Mouse (Mus musculus) ES-CJ7 (cell line): Measurements from ENCODE around the gene Thg1l.

Source experiments
- DNase-seq: peaks from one replicate; pipeline ENCODE4 v3.0.0; 2011; ENCODE audit warnings: low read depth, low spot score

The Thg1l gene

DNA sequence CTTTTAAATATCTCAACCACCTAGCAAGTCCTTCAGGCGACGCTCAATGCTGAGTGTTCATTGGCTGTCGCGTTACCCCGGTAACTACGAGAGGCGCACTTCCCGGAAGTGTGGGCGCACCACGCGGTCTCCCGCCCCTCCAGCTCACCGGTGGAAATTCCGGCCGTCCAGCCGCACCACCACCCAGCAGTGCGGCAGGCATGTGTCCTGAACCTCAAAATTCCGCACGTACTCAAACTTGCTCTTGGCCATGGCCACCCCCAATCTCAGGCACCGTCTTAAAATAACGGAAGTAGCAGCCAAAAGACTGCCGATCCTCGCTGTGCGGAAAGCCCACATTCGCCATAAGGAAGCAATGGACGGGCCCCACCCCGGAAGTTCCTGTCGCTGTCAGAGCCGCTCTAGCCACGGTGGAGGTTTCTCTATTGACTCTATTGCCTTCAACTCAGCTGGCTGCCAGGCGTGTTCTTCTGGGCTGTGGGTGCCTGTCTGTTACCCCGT lies at the start of gene Thg1l:
Gene Thg1l (minus strand): TSS at position 368 of the 501 bp plus-strand sequence.
- peak; percentile 94 for DNase-seq

DNA sequence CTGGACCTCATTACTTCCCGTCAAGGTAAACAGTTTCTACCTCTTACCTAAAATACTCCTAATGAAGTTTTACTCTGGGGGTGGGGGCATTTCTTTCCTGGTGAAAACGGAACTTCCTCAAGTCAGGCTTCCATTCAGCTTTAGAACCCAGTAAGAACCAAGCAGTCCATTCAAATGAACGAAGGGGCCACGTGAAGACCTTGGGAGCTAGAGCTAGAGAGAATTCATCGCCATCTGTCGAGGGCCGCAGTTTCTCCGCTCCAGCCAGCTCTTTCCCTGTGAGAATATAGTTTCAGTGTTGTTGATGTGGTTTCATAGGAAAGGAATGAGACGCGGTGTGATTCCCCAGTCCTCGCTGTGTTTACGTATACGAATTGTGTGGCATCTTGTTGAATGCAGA lies 36.8 kb upstream of the Thg1l start:
- DNase-seq: peak; percentile 12

DNA sequence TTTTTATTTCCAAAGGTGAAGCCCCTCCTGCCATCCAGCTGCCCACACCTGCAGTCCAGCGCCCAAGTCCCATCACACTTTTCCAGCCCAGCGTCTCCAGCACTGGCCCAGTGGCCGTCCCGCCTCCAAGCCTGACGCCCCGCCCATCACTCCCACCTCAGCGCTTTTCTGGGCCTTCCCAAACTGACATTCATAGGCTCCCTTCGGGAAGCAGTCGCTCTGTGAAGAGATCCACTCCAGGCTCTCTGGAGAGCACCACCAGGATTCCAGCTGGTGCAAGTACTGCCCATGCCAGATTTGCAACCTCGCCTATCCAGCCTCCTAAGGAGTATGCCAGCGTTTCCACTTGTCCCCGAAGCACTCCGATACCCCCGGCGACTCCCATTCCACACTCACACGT lies 36.3 kb upstream of the Thg1l start:
- peak; percentile 54 for DNase-seq

DNA sequence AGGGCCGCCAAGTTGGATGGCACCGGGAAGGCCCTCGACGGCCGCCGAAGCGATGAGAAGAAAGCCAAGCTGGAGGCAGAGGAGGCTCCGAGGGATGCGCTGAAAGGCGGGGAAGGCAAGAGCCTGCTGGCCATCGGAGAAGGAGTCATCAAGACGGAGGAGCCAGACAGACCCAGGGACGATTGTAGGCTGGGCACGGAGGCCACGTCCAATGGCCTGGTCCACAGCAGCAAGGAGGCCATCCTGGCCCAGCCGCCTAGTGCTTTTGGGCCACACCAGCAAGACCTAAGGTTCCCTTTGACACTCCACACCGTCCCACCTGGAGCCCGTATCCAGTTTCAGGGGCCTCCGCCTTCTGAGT lies 25.6 kb upstream of the Thg1l start:
- peak; percentile 14 for DNase-seq

DNA sequence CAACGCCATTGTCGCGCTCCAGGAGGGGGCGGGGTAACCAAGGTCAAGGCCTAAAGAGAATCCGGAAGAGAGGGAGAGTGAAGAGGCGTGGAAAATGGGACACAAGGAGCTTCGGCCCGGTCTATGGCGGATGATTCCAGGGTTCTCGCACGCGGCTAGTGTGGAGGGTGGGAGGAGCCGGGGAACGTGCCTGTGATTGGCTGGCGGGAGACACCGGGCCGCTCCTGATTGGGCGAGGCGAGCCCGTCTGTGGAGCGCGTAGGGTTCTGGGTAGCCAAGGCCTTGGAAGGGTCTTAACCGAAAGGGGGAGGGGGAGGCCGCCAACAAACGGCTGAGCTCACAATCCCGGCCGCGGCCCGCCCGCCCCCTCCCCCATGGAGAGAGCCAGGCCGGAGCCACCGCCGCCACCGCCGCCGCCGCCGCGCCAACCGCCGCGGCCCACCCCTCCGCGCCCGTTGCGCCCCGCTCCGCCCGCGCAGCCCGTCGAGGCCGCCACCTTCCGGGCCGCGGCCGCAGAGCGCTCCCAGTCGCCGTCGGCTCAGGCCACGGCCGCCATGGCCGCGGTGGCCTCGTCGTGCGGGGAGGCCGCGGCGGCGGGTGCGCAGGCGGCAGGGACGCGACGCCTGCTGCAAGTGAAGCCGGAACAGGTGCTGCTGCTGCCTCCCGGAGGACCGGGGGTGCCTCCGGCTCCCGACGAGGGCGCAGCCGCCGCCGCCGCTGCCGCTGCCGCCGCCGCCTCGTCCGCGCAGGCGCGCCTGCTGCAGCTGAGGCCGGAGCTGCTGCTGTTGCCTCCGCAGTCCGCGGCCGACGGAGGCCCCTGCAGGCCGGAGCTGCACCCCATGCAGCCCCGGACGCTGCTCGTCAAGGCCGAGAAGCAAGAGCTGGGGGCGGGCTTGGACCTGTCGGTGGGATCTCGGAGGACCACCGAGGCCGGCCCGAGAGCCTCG lies 24.9 kb upstream of the Thg1l start, which contains the start of gene Sox30:
Gene Sox30 (plus strand): TSS at position 365 of the 947 bp plus-strand sequence.
- DNase-seq: peak; percentile 93

DNA sequence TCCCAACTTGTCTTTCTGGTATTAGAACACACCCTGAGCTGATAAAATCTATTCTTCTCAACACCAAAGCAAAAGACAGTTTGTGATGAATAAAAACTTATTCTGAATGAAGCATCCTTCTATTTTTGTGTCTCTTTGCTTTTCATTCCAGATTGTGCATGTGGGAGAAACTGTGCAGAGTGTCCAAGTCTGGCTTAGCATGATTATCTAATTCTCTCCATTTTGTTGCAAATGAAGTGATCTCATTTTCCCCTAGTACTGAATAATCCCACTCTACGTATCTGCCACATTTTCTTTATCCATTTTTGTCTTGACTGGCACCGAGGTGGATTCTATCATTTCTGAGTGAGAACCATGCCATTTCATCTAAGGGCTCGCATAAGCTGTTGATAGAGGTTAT lies 20.8 kb upstream of the Thg1l start:
- DNase-seq: no peak

DNA sequence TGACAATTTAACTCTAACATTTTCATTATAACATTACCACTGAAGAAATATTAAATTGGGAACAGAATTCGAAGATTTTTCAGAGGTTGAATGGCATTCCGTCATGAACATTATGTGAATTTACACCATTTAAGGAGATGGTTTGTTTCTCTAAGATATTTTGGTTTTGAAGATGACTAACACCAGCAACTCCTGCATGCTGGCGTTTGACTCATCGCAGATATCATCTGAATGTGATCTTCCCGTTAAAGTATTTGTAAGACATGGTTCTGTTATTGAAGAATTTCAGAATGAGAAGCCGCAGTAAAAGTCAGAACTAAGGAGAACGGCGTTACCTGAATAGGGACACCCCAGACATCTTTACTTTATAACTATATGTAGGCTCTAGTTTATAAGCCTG lies 19.2 kb upstream of the Thg1l start:
- no peak for DNase-seq

DNA sequence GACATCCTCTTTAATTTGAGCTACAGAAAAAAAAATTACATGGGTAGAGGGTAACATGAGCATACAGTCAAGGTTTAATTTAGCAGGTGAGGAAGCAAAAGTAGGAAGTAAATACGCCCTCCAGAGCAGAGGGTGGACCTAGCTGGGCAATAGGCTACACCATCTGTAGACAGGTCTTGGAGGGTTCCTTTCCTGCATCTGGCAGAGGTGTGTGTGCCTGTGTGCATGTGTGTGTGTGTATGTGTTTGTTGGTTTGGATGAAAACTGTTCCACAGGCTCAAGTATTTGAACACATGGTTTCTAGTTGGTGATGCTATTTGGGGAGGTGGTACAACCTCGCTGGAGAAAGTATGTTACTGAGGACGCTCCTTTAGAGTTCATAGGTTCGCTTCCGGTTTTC lies 18.3 kb upstream of the Thg1l start:
- no peak for DNase-seq

DNA sequence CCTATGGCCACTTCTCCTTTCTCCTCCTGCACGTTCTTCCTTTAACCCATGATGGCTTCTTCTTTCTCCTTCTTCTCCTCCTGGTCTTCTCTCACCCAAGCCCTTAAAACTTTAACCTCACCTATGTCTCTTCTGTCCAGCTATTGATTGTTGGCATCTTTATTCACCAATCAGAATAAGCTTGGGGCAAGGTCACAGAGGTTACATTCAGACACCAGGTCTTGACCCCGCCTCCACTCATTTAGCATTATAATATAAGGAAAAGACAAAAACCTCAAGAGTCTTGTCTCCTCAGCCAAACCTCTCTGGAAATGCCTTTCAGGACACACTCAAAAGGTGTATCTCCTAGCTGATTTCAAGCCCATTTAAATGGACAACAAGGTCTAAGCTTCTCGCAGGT lies 13.2 kb upstream of the Thg1l start:
- DNase-seq: peak; percentile 70

DNA sequence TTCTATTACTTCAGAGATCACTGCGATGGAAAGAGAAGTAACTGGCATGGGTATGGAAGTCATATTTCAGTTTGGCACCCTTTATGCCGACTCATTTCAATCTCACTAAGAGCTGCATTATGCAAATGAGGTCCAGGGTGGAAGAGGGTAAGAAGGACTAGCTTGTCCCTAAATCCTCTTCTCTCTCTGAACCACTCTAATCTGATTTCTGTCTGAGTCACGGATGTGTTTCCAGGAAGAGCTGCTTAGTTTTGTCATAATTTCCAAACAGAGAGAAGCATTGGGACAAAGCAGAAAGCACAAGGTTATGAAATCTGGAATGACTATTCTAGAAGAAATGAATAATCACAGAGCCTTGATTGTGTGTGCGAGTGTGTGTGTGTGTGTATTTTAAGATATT lies 11.6 kb upstream of the Thg1l start:
- no peak for DNase-seq

DNA sequence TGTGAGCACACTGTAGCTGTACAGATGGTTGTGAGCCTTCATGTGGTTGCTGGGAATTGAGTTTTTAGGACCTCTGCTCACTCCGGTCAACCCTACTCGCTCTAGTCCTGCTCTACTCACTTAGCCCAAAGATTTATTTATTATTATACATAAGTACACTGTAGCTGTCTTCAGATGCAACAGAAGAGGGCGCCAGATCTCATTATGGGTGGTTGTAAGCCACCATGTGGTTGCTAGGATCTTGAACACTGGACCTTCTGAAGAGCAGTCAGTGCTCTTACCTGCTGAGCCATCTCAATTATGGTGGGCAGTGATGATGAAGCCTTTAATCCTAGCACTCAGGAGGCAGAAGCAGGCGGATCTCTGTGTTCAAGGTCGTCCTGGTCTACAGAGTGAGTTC lies 4.7 kb upstream of the Thg1l start:
- peak; percentile 38 for DNase-seq

DNA sequence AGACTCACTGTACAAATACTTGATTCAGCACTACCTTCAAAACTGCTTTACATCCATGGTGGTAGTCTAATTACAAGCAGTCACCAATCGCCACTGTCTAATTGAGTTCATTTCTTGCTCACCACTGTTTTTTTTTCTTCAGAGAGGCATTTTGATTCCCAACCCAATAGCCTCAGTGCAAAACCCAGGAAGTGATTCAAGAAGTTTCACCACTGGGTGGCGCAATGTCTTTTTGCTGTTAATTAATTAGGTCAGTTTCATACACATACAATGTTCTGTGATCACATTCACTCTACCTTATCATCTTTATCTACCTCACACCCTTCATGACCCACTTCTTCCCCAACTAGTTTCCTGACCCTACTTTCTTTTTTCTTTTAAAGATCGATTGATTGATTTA lies 4.3 kb upstream of the Thg1l start:
- DNase-seq: peak; percentile 44

DNA sequence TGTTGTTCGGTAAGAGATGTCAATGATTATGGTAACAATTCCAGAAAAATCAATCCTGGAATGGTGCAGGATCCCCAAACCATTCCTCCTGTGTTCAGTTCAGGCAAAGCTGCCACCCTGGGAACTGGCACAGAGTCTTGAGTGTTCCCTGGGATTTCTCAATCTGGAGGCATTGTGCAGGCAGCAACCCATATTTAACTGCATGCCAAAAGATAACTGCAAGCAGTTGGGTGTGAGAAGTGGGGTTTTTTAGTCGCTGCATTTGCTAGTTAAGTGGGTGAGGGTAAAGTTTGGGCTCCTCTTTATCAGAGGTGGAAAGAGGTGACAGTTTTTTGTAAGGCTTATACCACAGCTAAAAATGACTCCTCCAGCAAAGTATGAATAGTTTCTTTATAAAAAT lies 7.8 kb downstream of the Thg1l start:
- no peak for DNase-seq

DNA sequence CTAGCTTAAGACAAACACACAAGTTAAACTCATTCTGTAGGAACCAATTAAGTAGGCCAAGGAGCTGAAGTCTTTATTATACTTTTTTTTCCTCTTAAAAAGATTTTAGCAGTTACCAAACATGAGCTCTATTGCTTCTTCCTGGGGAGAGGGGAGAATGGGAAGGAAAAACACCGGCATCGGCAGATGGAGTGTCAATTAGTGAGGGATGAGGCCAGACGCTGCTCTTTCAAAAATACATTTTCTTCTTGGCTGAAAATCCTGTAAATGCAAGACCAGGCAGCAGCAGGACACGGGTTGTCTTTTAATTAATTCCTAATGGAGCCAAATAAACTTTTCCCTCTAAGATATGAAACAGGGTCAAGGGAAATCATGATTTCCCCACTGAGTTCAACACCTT lies 8.5 kb downstream of the Thg1l start:
- no peak for DNase-seq

DNA sequence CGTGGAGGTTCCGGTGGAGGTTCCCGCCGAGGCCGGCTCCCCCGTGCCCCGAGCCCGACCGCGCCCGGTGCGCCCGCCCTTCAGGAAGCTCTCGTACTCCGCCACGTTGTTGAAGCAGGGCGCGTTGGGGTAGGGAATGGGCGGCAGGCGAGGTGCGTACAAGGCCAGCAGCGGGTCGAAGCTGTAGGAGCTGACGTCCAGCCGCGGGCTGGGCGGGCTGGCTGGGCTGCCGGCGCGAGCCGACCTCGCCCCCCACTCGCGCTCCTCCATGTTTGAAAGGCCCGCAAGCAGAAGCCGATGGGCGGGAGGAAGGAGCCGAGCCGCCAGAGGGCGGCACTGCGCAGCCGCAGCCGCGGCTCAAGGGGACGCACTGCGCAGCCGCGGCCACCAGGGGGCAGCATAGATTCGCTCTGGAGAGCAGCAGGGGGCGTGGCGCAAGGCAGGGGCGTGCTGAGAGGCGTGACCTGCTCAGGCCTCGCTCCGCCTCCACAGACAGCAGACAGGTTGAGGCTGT lies 10.6 kb downstream of the Thg1l start, which contains the start of gene Lsm11:
Gene Lsm11 (minus strand): TSS at position 293 of the 514 bp plus-strand sequence.
- peak; percentile 93 for DNase-seq

DNA sequence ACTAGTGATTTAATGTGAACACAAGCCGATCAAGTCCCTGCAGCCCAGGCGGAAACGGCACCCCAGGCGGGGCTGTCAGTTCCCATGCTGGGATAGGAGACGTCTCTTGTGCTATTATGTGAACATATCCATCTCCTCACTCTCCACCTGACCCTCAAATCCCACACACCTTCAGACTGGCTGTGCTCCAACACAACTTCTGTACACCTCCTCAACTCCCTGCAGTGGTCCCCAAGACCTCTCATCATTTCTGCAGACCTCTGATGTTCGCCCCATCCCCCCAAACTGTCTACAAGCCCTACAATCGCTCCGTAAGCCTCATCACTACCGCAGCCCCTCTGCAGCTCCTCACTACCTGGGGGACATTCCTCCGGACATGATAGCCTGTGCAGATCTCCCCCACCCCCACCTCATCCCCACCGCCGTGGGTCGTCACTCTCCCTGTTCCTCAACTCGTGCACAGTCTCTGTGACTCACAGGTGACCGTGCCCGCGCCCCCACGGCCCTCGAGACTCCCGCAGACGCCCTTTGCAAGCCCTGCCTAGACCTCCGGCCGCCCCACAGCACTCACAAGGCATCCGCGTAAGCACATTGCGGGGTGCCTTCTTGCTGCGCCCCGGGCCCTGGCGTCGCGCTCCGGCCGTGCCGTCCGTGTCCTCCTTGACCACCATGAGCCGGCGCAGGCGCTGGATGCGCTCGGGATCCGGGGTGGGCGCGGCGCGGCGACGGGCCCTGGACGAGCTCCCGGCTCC lies 11.2 kb downstream of the Thg1l start:
- DNase-seq: peak; percentile 33

DNA sequence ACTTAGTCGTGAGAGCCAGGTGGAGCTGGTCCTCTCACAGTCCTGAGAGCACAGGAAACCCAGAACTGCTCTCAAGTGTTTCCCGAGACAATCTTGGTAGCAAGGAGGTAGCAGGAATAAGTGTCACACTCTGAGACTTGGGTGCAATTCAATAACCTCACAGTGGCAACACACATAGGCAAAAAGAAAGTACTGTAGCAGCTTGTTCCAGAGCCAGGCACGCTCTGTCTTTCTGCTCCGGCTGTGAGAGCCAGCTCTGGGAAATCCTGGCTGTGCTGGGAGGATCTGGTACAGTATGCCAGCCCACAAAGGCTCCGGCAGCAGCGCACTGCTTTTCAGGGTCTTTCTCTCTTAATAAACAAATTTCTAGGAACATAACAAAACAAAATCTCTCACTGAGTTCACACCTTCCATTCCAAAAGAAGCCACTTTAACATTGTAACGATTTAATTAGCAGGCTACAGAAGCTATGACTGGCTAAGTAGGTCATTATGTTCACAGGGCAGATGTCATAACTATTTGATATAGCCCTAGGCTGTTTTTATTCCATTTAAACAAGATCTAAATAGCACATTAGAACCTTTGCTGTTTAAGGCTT lies 12.1 kb downstream of the Thg1l start:
- no peak for DNase-seq

DNA sequence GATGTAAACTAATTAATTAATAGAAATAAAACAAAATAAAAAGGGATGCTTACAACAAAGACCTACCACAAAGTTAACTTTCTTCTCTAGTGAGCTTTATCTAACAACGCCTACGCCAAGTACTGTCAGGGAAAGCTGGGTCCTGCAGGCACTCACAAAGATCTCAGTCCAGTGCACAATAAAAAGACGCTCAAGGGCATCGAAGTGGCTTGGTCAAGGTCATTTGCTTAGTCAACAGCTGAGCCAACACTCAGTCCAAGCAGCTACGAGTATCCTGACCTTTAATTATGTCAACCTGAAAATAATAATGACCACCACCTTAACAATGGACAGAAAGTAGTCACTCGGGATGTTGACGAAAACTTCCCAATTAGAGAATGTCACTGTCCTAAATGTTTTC lies 13.0 kb downstream of the Thg1l start:
- no peak for DNase-seq

DNA sequence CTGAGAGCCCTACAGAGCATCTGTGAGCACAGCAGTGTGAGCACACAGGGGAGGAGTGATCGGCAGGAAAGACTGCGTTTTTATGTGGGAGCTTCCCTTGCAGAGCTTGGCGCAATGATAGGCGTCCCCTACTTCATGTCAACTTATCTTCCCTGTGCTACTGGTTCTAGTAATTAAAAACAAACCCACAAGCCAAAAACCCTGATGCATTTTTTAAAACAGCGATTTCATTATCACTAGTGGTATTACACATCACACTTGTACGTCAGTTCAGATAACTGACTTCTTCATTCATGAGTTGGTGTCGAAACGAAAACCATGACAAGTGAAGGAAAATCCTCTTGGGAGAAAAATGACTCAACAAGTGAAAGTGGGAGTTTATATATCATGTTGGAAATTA lies 16.4 kb downstream of the Thg1l start:
- DNase-seq: no peak

DNA sequence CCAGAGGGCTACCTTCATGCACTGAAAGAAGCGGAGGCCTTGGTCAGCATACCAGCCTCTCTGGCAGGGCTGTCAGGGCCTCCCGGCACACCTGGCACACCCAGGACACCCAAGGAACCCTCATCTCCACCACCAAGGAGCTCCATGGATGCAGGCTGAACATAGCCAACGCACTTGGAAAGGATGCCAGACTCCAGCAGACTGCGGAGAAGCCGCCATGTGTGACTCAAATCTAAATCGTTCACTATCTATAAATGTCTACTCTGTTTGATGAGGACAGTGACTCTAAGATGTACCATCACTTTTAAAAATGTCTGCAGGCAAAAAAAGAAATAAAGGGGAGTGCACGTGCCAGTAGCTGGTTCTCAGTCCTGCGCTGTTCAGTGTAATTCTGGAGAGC lies 17.8 kb downstream of the Thg1l start:
- DNase-seq: no peak

DNA sequence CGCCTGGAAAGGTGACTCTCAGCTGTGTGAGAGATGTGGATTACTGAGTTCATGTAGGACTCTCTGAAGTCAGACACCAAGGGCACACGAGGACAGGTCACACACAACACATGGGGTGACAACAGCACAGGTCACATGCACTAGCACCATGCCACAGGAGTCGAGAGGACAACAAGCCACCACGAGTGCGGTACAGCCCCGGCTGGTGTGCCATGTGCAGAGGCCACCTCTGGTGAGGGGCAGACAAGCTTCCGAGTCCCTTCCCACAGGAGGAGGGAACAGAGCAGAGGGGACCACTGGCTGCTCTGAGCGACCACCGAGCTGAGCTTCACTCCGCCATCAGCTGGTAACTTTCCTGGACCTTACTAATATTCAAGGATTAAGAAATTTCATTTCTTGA lies 22.5 kb downstream of the Thg1l start:
- DNase-seq: no peak

DNA sequence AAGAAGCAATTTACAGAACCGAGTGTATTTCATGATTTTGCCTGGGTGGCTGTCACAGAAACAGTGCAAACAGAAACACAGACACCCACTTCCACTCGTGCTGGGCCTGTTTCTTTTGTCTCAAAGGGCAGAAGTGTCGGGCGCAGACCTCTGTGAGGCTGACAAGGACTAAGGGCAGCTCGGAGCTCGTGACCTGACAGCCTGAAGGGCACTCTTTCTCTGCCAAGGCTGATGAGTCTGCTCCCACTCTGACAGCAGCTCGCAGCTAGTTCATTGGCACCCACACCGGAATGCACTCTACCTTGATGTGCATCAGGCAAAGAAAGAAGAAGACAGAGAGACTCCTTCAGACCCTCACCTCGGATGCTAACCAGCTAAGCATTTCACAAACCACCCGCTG lies 25.8 kb downstream of the Thg1l start:
- no peak for DNase-seq
